Mouse (Mus musculus): ENCODE measurements around the gene Rabep2.

Rabep2 gene

GRCm38 (mm10) chr7:126434726-126435125, 6.2 kb downstream of the Rabep2 start:
- DNase-seq (ENCODE audit: low read depth): no peak

GRCm38 (mm10) chr7:126435801-126436200, 7.2 kb downstream of the Rabep2 start:
- DNase-seq (ENCODE audit: low read depth): no peak

- peak; percentile 77 for DNase-seq (ENCODE audit: low read depth)
Measured at GRCm38 (mm10) chr7:126436851-126437250, 8.3 kb downstream of the Rabep2 start.

- DNase-seq (ENCODE audit: low read depth): no peak
Measured at GRCm38 (mm10) chr7:126440134-126440533, 11.6 kb downstream of the Rabep2 start.

GRCm38 (mm10) chr7:126443997-126444396, 15.4 kb downstream of the Rabep2 start:
- DNase-seq (ENCODE audit: low read depth): no peak

GRCm38 (mm10) chr7:126444536-126444935, 16.0 kb downstream of the Rabep2 start:
- DNase-seq (ENCODE audit: low read depth): no peak

- DNase-seq (ENCODE audit: low read depth): no peak
Measured at GRCm38 (mm10) chr7:126445104-126445815, 16.7 kb downstream of the Rabep2 start.

GRCm38 (mm10) chr7:126446217-126446616, 17.7 kb downstream of the Rabep2 start:
- no peak for DNase-seq (ENCODE audit: low read depth)

GRCm38 (mm10) chr7:126448481-126448880, 19.9 kb downstream of the Rabep2 start:
- DNase-seq (ENCODE audit: low read depth): no peak

GRCm38 (mm10) chr7:126449991-126450390, 21.4 kb downstream of the Rabep2 start:
- no peak for DNase-seq (ENCODE audit: low read depth)

GRCm38 (mm10) chr7:126450641-126451040, 22.1 kb downstream of the Rabep2 start:
- DNase-seq (ENCODE audit: low read depth): no peak

- no peak for DNase-seq (ENCODE audit: low read depth)
Measured at GRCm38 (mm10) chr7:126452244-126452643, 23.7 kb downstream of the Rabep2 start.

GRCm38 (mm10) chr7:126453861-126454260, 25.3 kb downstream of the Rabep2 start:
- DNase-seq (ENCODE audit: low read depth): no peak

- no peak for DNase-seq (ENCODE audit: low read depth)
Measured at GRCm38 (mm10) chr7:126455242-126455641, 26.7 kb downstream of the Rabep2 start.

GRCm38 (mm10) chr7:126456382-126457266, 28.1 kb downstream of the Rabep2 start:
- DNase-seq (ENCODE audit: low read depth): no peak

- no peak for DNase-seq (ENCODE audit: low read depth)
Measured at GRCm38 (mm10) chr7:126458225-126458624, 29.7 kb downstream of the Rabep2 start.

GRCm38 (mm10) chr7:126458844-126459618, 30.5 kb downstream of the Rabep2 start:
- no peak for DNase-seq (ENCODE audit: low read depth)

GRCm38 (mm10) chr7:126460623-126461399, 32.3 kb downstream of the Rabep2 start:
- DNase-seq (ENCODE audit: low read depth): no peak

- DNase-seq (ENCODE audit: low read depth): no peak
Measured at GRCm38 (mm10) chr7:126461626-126462025, 33.1 kb downstream of the Rabep2 start.

GRCm38 (mm10) chr7:126463004-126463403, 34.4 kb downstream of the Rabep2 start, which contains the start of gene Atp2a1:
TSS of gene Atp2a1 (minus strand) at chr7:126463108.
- DNase-seq (ENCODE audit: low read depth): no peak

GRCm38 (mm10) chr7:126463547-126463946, 35.0 kb downstream of the Rabep2 start:
- no peak for DNase-seq (ENCODE audit: low read depth)

All from NIH3T3 (cell line).